Mouse (Mus musculus): Measurements from ENCODE around the gene Tead4. TPM values are rescaled to one million over a fixed set of nuclear protein-coding genes. Genes with fewer than 3 reads are reported as not detected.

Tead4 gene
- 0.95 and 1.1 TPM in 2 replicates for polyA plus RNA-seq (2015; fragmentation: Nextera tagmentation; extraction: Ambion mirVana)

DNA sequence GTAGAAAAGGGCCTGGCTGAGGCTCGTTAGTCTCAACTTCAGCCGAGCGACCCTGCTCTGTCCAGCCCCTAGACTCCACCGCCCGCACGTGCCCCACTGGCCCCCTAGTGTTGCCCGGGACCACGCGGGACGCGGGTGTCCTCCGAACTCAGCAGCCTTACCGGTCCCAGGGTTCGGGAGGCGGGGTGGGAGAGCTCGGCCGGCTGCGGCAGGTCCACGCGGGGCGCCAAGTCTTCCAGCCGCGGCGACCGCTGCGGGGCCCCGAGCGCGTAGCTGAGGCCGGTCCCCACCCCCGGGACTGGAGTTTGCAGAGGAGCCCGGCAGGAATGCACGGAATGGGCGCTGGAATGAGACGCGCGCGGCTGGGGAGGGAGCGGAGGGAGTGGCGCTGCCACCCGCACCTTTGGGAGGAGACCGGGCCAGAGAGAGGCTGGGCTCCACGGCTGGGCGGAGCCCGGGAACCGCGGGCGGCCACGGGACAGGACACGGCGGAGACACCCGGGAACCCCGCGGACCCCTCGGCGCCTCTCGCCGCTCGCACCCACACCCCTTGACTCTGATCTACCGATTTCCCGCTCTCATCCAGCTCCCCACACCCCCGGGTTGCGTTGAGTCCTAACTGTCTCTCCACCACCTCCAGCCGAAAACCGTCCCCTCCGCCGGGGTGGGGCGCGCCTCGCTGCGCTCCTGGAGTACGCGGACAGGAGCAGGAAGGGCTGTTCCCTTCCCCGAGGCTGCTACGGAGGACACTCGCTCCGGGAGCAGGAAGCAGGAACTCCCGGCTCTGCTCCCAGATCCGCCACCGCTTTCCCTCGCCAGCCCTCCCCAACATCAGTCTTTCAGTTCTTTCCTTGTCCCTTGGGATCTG, at the start of gene Tead4:
Tead4 (minus strand) TSS at position 690 of the 868 bp plus-strand sequence.

Other genes starting within 250 kb of the Tead4 start
- 41.5 and 46.8 TPM in 2 replicates for gene Tspan9, start 157.2 kb downstream of the Tead4 start, polyA plus RNA-seq (2015; fragmentation: Nextera tagmentation; extraction: Ambion mirVana)
- 8.7 and 14.9 TPM in 2 replicates for gene Tulp3, start 55.0 kb upstream of the Tead4 start, polyA plus RNA-seq (2015; fragmentation: Nextera tagmentation; extraction: Ambion mirVana)
- 35.5 and 40.3 TPM in 2 replicates for gene Rhno1, start 62.1 kb upstream of the Tead4 start, polyA plus RNA-seq (2015; fragmentation: Nextera tagmentation; extraction: Ambion mirVana)
- gene Foxm1, start 62.1 kb upstream of the Tead4 start, polyA plus RNA-seq (2015; fragmentation: Nextera tagmentation; extraction: Ambion mirVana): 6.0 and 6.9 TPM in 2 replicates
- gene Tex52, start 74.6 kb upstream of the Tead4 start, polyA plus RNA-seq (2015; fragmentation: Nextera tagmentation; extraction: Ambion mirVana): 0.16 TPM in 1 of 2 replicates, not detected in the other
- gene Gm44596, start 74.7 kb upstream of the Tead4 start, polyA plus RNA-seq (2015; fragmentation: Nextera tagmentation; extraction: Ambion mirVana): not detected in 2 replicates
- 5.3 and 6.0 TPM in 2 replicates for gene Nrip2, start 98.5 kb upstream of the Tead4 start, polyA plus RNA-seq (2015; fragmentation: Nextera tagmentation; extraction: Ambion mirVana)
- gene Itfg2, start 124.1 kb upstream of the Tead4 start, polyA plus RNA-seq (2015; fragmentation: Nextera tagmentation; extraction: Ambion mirVana): 20.5 and 21.0 TPM in 2 replicates
- 161 and 192 TPM in 2 replicates for gene Fkbp4, start 137.9 kb upstream of the Tead4 start, polyA plus RNA-seq (2015; fragmentation: Nextera tagmentation; extraction: Ambion mirVana)
- 29.3 and 42.7 TPM in 2 replicates for gene Pzp, start 225.9 kb upstream of the Tead4 start, polyA plus RNA-seq (2015; fragmentation: Nextera tagmentation; extraction: Ambion mirVana)